Mouse (Mus musculus) liver, embryonic 14.5 days (tissue): ENCODE data around the gene Clec2h. TPM values are rescaled to one million over a fixed set of nuclear protein-coding genes. Genes with fewer than 3 reads are reported as not detected.
A peak's percentile ranks its signal among the peaks of the same experiment; 100 is the strongest.
"Not testable (repeated sequence)": the region's sequence is repeated elsewhere in the genome, so short reads cannot be mapped to it uniquely, and the experiment has no call there.

Experiments used
- ATAC-seq: fragments of 200-750 bp; cut with Nextera tagmentation; 2 replicates; pipeline ENCODE4 v1.8.0; 2017; ENCODE audit warnings: moderate number of reproducible peaks, mild to moderate bottlenecking, moderate library complexity; ENCODE audit not compliant: insufficient read depth
- DNase-seq, 3 experiments: peaks; one replicate each; pipeline ENCODE4 v3.0.0-alpha.2; 2012 to 2013; ENCODE audit warnings: low read depth in 3 of 3, low spot score in 3 of 3
- H3K27ac ChIP-seq: fragments of 300-500 bp; sonication (generic); 2 replicates; pipeline ENCODE4 v1.5.1; 2014; ENCODE audit warnings: moderate library complexity, mild to moderate bottlenecking, control low read depth, inconsistent platforms
- H3K27me3 ChIP-seq: fragments of 300-500 bp; sonication (generic); 2 replicates; pipeline ENCODE4 v1.6.1; 2014; ENCODE audit warnings: mild to moderate bottlenecking, low read length, moderate library complexity; ENCODE audit not compliant: control insufficient read depth, insufficient read depth
- H3K36me3 ChIP-seq: fragments of 300-500 bp; sonication (generic); replicated peaks from 2 replicates; pipeline ENCODE4 v1.6.1; 2014; ENCODE audit warnings: low read depth; ENCODE audit not compliant: control insufficient read depth, insufficient read depth
- H3K4me1 ChIP-seq, 2 experiments: fragments of 200-500 bp in 1 of 2; fragments of 300-500 bp in 1 of 2; sonication (generic) in 1 of 2; replicated peaks; 2 replicates each; pipeline ENCODE4 v1.6.1; 2012 to 2014; ENCODE audit warnings: antibody characterized with exemption in 1 of 2, inconsistent platforms in 1 of 2, low read length in 1 of 2; ENCODE audit not compliant: control insufficient read depth in 2 of 2, insufficient read depth in 2 of 2
- H3K4me2 ChIP-seq: fragments of 300-500 bp; sonication (generic); 2 replicates; pipeline ENCODE4 v1.6.1; 2014; ENCODE audit warnings: low read depth, mild to moderate bottlenecking, control low read depth, moderate library complexity
- H3K4me3 ChIP-seq, 2 experiments: fragments of 200-500 bp in 1 of 2; fragments of 300-500 bp in 1 of 2; sonication (generic) in 1 of 2; 2 replicates each; pipeline ENCODE4 v1.5.1; 2012 to 2014; ENCODE audit warnings: low read depth in 2 of 2, low read length in 2 of 2, mild to moderate bottlenecking in 2 of 2, control low read depth in 1 of 2, inconsistent platforms in 1 of 2, moderate library complexity in 1 of 2; ENCODE audit not compliant: insufficient read depth in 1 of 2
- H3K9ac ChIP-seq: fragments of 300-500 bp; sonication (generic); replicated peaks from 2 replicates; pipeline ENCODE4 v1.6.1; 2014; ENCODE audit warnings: mild to moderate bottlenecking, control low read depth, moderate library complexity
- H3K9me3 ChIP-seq: fragments of 300-500 bp; sonication (generic); 2 replicates; pipeline ENCODE4 v1.6.1; 2016; ENCODE audit warnings: low read length, mixed read lengths; ENCODE audit not compliant: control insufficient read depth
- CTCF ChIP-seq: IDR thresholded peaks from 2 replicates; pipeline ENCODE4 v1.5.1; 2016; ENCODE audit warnings: antibody characterized with exemption, low read depth, control low read depth
- EP300 ChIP-seq: IDR thresholded peaks from 2 replicates; pipeline ENCODE4 v1.6.1; 2016; ENCODE audit warnings: antibody characterized with exemption, low read depth
- WGBS: fragments of 180-500 bp; shearing (Covaris S2); extraction: QIAGEN DNeasy Blood & Tissue Kit; methylation state at CpG from one replicate; pipeline ENCODE4 v1.1.7; 2014; ENCODE audit not compliant: insufficient replicate concordance; 5-methylcytosine and 5-hydroxymethylcytosine counted together
- polyA plus RNA-seq, 2 experiments: library from polyadenylated mRNA; depleted of rRNA in 1 of 2; stranded (reverse) in 1 of 2; unstranded in 1 of 2; fragments of >200 nt; fragmentation: Nextera tagmentation in 1 of 2; extraction: Ambion mirVana in 1 of 2; gene quantifications; 2 replicates each; pipeline versions ENCODE4 v1.2.1 to v1.2.3; 2012 to 2014

The Clec2h gene
- polyA plus RNA-seq, 2 experiments, result 0.07 TPM; not detected in 1

DNA sequence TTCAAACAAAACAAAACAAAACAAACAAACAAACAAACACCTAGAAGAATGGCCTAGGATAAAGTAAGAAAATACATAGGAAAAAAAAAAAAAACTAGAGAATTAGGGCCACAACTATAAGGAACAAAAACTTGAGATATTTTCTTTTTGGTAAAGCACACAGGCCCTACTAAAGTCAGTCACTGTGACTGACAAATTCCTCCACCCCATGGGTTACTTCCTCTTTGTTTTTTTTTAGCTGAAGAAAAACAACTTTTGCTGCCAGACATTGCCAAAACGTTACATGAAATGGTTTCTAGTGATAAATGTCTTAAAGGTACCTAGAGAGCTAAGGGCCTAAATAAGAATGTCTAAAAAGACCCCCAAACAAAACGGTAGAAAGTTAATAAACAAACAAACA is 18.2 kb upstream of the Clec2h start:
- ATAC-seq (no peak), DNase-seq (no peak)
- Histone ChIP-seq H3K9me3 (no peaks in the 10 kb centered on the region), H3K9ac (no peak overlapping the region), H3K4me1 (no peaks in the 10 kb centered on the region; a peak in 1 of 4 replicates), H3K27ac (no peak overlapping the region), H3K27me3 (no peaks in the 10 kb centered on the region), H3K4me3 (no peak overlapping the region), H3K36me3 (no peaks in the 10 kb centered on the region), H3K4me2 (no peak overlapping the region)
- WGBS, result 39% methylated on average over 2 of the region's 2 CpGs
- no peak for TF ChIP-seq EP300
- no peak for TF ChIP-seq CTCF

DNA sequence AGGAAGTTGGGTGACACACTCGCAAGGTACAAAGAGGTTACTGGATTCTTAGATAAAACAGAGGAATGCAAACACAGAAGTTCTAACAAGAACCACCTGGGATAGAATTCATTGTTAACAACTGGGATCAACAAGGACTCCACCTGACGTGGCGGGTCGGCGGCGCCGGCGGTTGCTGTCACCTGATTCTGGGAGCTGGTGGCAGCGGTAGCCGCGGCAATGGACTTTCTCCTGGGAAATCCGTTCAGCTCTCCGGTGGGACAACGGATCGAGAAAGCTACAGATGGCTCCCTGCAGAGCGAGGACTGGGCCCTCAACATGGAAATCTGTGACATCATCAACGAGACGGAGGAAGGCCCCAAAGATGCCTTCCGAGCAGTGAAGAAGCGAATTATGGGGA is 17.5 kb upstream of the Clec2h start:
- not testable (repeated sequence) for H3K9ac ChIP-seq, H3K4me2 ChIP-seq, H3K36me3 ChIP-seq, DNase-seq, H3K27ac ChIP-seq, H3K9me3 ChIP-seq, H3K27me3 ChIP-seq, H3K4me1 ChIP-seq, ATAC-seq, H3K4me3 ChIP-seq
- 87% methylated on average over 20 of the region's 20 CpGs for WGBS

DNA sequence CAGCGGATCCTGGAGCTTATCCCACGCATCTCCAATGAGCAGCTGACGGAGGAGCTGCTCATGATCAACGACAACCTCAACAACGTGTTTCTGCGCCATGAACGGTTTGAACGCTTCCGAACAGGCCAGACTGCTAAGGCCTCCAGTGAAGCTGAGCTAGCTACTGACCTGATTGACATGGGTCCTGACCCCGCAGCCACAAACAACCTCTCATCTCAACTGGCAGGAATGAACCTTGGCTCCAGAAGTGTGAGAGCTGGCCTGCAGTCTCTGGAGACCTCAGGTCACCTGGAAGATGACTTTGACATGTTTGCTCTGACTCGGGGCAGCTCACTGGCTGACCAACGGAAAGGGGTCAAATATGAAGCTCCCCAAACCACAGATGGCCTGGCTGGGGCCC is 16.5 kb upstream of the Clec2h start:
- ATAC-seq, result peak; percentile 17; the same call in 1 of the 2 replicates
- H3K4me1 ChIP-seq, H3K9ac ChIP-seq, H3K27ac ChIP-seq, DNase-seq, H3K27me3 ChIP-seq, H3K4me2 ChIP-seq, H3K4me3 ChIP-seq, H3K36me3 ChIP-seq, H3K9me3 ChIP-seq: not testable (repeated sequence)
- 76% methylated on average over 12 of the region's 12 CpGs for WGBS

DNA sequence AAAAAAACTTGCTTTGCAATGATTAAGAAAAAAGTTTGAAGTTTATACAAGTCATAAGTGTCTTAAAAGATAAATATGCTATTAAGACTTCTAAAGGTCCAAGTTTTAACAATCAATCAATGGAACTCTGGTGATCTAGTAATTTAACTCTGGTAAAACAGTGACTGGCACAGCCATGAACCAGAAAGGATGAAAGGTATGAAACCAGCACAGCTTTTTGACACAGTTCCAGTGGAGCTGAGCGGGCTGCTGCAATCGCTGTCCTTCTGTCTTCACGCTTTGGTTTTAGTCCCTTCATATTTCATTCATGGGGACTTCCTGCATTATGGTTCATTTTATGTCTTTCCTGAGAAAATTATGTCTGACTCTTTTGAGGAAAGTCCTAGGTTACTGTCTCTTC is 12.5 kb upstream of the Clec2h start:
- no peak for ATAC-seq
- H3K9me3 ChIP-seq, result no peaks in the 10 kb centered on the region
- no peak for TF ChIP-seq CTCF
- no peak for TF ChIP-seq EP300

DNA sequence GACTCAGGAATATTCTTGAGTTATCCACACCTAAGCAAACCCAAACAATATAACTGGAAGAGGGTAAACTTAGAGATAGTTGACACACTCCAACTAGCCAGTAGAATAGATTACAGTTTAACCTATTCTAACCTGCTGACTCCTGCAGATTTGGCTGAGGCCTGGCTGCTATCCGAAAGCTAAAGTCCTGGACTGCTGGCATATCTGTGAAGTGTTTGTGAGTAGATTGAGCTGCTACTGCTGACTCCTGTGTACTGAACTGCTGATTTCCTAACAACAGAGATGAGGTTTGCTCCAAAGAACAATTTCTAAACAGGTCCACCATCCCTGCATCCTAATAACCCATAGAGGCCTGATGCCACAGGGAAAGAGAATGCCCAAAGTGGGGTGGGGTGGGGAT is 12.0 kb upstream of the Clec2h start:
- Histone ChIP-seq H3K9ac (no peak overlapping the region), H3K4me1 (peaks cover 0 to 8% of the 10 kb centered on the region in 2 experiments; a peak in 2 of 4 replicates), H3K4me3 (no peak overlapping the region), H3K9me3 (no peaks in the 10 kb centered on the region), H3K36me3 (no peaks in the 10 kb centered on the region), H3K27ac (no peak overlapping the region), H3K4me2 (no peak overlapping the region), H3K27me3 (no peaks in the 10 kb centered on the region)
- 61% methylated on average over 1 of the region's 1 CpGs for WGBS
- TF ChIP-seq CTCF (no peak), EP300 (no peak)
- DNase-seq (no peak), ATAC-seq (no peak)

More for the DNA sequence above, 12.5 kb upstream of the Clec2h start:
- no peak for DNase-seq
- H3K9ac ChIP-seq, result no peak overlapping the region
- 75% methylated on average over 3 of the region's 3 CpGs for WGBS
- no peak overlapping the region for H3K4me3 ChIP-seq
- H3K36me3 ChIP-seq, result no peaks in the 10 kb centered on the region
- H3K27me3 ChIP-seq, result no peaks in the 10 kb centered on the region
- no peak overlapping the region for H3K4me2 ChIP-seq
- H3K27ac ChIP-seq, result no peak overlapping the region
- peaks cover 0 to 5% of the 10 kb centered on the region in 2 experiments; a peak in 2 of 4 replicates for H3K4me1 ChIP-seq

DNA sequence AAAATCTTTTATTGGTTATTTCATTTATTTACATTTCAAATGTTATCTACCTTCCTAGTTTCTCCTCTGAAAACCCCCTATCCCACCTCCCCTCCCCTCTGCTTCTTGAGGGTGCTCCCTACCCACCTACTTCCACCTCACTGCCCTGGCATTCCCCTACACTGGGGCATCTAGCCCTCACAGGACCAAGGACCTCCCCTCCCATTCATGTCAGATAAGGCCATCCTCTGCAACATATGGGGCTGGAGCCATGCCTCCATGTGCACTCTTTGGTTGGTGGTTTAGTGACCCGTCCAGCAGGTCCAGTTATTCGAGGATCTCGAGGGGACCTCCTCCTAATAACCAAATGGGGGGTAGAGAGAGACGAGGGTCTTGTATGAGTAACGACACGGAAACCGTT is 11.4 kb upstream of the Clec2h start:
- not testable (repeated sequence) for H3K9ac ChIP-seq, H3K36me3 ChIP-seq, ATAC-seq, H3K9me3 ChIP-seq, DNase-seq, H3K4me2 ChIP-seq, H3K27ac ChIP-seq, H3K4me3 ChIP-seq, H3K4me1 ChIP-seq, H3K27me3 ChIP-seq
- WGBS, result 76% methylated on average over 4 of the region's 7 CpGs
